Mouse (Mus musculus) midbrain, embryonic 10.5 days (tissue): ENCODE data around the gene Tgif1. TPM values are rescaled to one million over a fixed set of nuclear protein-coding genes. Genes with fewer than 3 reads are reported as not detected.

Source experiments
- DNase-seq: peaks from one replicate; pipeline ENCODE4 v3.0.0-alpha.2; 2017; ENCODE audit warnings: low spot score
- H3K27ac ChIP-seq: fragments of 300-500 bp; sonication (generic); replicated peaks from 2 replicates; pipeline ENCODE4 v1.5.1; 2016; ENCODE audit warnings: mild to moderate bottlenecking
- H3K27me3 ChIP-seq: fragments of 300-500 bp; sonication (generic); 2 replicates; pipeline ENCODE4 v1.6.1; 2016; ENCODE audit warnings: low read depth, mild to moderate bottlenecking; ENCODE audit not compliant: poor library complexity, severe bottlenecking
- H3K36me3 ChIP-seq: fragments of 300-500 bp; sonication (generic); 2 replicates; pipeline ENCODE4 v1.6.1; 2016; ENCODE audit warnings: mild to moderate bottlenecking, moderate library complexity
- H3K4me1 ChIP-seq: fragments of 300-500 bp; sonication (generic); 2 replicates; pipeline ENCODE4 v1.6.1; 2016
- H3K4me3 ChIP-seq: fragments of 300-500 bp; sonication (generic); 2 replicates; pipeline ENCODE4 v1.5.1; 2016; ENCODE audit warnings: mild to moderate bottlenecking, moderate library complexity
- H3K9me3 ChIP-seq: fragments of 300-500 bp; sonication (generic); replicated peaks from 2 replicates; pipeline ENCODE4 v1.6.1; 2016; ENCODE audit warnings: mild to moderate bottlenecking
- WGBS: fragments of 180-500 bp; shearing (Covaris S2); methylation state at CpG from one replicate; pipeline ENCODE4 v1.1.7; 2016; 5-methylcytosine and 5-hydroxymethylcytosine counted together
- polyA plus RNA-seq: library from polyadenylated mRNA; unstranded; fragments of >200 nt; fragmentation: Nextera tagmentation; extraction: Ambion mirVana; gene quantifications from 2 replicates; pipeline ENCODE4 v1.2.1, GENCODE M21; 2016

Tgif1 gene
- polyA plus RNA-seq, 1 experiment from 2014 or later, result 73.6 TPM

DNA sequence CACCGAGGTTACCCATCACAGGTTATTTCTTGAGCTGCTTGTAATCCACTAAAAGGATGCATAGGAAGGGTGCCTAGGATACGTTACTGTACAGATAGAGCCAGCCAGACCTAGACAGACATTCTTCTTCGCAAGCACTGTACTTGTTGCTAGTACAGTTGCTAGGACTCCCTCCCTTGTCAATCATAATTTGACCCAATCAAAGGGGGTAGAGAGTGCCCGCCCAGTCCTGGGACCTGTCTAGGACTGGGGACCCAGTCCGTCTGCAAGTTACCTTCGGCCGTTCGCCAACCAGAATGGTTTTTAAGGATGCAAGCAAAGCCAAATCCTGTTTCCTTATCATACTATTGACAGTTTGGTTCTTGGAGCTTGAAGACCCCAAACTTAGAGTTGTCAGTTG is 10.8 kb upstream of the Tgif1 start:
- H3K36me3 ChIP-seq, result peaks cover 15% of the 10 kb centered on the region
- no peaks in the 10 kb centered on the region for H3K4me1 ChIP-seq
- no peak overlapping the region for H3K4me3 ChIP-seq
- whole genome bisulfite sequencing, result 95% methylated on average over 8 of the region's 8 CpGs
- no peaks in the 10 kb centered on the region; the same call in 1 of the 2 replicates for H3K9me3 ChIP-seq
- H3K27ac ChIP-seq, result no peak overlapping the region
- H3K27me3 ChIP-seq, result no peaks in the 10 kb centered on the region
- DNase-seq, result no peak

DNA sequence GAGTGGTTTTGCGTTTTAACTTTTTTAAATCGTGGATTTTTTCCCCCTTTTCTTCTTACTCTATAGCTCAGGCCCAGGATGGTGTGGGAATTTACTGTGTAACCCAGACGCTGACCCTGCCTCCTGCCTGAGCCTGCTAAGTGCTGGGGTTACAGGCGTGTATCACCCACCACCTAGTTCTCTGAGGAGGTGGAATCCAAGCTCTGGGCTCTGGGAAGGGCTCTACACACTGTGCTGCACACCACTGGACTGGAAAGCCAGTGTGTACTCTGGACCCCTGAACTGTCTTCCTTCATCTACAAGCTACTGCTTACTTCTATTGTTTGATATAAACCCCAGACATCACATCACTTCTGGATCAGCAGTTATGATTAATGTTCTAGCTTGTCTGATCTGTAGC is 5.5 kb upstream of the Tgif1 start:
- H3K4me1 ChIP-seq, result peaks cover 7% of the 10 kb centered on the region
- H3K9me3 ChIP-seq, result no peaks in the 10 kb centered on the region; the same call in 1 of the 2 replicates
- no peak for DNase-seq
- no peak overlapping the region for H3K4me3 ChIP-seq
- 88% methylated on average over 4 of the region's 4 CpGs for WGBS
- no peaks in the 10 kb centered on the region for H3K27me3 ChIP-seq
- peaks cover 10% of the 10 kb centered on the region for H3K36me3 ChIP-seq
- H3K27ac ChIP-seq, result no peak overlapping the region

DNA sequence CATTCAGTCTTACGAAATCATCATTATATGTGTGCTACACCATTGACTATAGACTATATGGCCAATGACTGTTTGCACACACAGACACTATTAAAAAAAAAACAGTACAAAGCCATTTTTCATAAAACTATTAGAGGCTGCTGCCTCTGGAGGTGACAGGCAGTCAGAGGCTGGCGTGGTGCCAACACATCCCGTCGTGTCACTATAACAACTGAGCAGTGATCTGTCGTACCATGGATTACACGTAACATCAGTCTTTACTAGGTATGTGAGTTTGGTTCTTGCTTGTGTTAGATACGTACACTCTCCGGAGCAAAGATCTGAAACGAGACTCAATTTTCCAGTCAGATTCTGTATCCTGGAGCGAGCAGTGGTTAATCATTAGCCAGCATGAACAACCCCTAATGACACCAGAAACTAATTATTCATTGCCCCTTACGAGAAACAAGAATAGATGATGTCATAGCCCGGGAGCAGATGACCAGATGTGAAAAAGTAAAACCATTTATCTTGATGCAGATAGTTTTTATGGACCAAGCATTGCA is 3.6 kb upstream of the Tgif1 start:
- peaks cover 17% of the 10 kb centered on the region for H3K4me1 ChIP-seq
- H3K4me3 ChIP-seq, result no peak overlapping the region
- 91% methylated on average over 12 of the region's 12 CpGs for WGBS
- no peak overlapping the region for H3K27ac ChIP-seq
- no peaks in the 10 kb centered on the region for H3K9me3 ChIP-seq
- H3K36me3 ChIP-seq, result no peaks in the 10 kb centered on the region; the same call in 1 of the 2 replicates
- no peak for DNase-seq
- no peaks in the 10 kb centered on the region for H3K27me3 ChIP-seq

DNA sequence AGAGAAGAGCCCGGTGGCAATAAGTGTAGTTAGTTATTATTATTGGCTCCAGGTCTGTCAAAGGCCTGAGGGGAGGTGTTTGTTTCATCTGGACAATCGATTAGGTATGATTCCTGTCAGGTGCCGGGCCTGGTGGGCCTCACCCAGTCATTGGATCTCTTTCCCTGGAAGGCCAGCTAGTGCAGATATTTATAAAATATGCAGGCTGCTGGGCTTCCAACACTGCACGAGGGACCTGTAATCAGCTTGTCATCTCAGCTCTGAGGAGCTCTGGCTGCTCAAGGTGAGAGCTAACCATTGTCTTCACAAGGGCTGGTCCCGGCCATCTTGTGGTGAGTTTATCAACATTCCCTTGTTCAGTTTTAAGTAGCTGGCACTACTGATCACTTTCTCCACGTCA is 675 bp upstream of the Tgif1 start:
- no peaks in the 10 kb centered on the region for H3K9me3 ChIP-seq
- peak overlapping the region; percentile 97 for H3K27ac ChIP-seq
- WGBS, result 31% methylated on average over 6 of the region's 6 CpGs
- H3K27me3 ChIP-seq, result no peaks in the 10 kb centered on the region
- no peak for DNase-seq
- H3K4me1 ChIP-seq, result peaks cover 40% of the 10 kb centered on the region
- no peaks in the 10 kb centered on the region for H3K36me3 ChIP-seq
- peak overlapping the region; percentile 84 for H3K4me3 ChIP-seq

DNA sequence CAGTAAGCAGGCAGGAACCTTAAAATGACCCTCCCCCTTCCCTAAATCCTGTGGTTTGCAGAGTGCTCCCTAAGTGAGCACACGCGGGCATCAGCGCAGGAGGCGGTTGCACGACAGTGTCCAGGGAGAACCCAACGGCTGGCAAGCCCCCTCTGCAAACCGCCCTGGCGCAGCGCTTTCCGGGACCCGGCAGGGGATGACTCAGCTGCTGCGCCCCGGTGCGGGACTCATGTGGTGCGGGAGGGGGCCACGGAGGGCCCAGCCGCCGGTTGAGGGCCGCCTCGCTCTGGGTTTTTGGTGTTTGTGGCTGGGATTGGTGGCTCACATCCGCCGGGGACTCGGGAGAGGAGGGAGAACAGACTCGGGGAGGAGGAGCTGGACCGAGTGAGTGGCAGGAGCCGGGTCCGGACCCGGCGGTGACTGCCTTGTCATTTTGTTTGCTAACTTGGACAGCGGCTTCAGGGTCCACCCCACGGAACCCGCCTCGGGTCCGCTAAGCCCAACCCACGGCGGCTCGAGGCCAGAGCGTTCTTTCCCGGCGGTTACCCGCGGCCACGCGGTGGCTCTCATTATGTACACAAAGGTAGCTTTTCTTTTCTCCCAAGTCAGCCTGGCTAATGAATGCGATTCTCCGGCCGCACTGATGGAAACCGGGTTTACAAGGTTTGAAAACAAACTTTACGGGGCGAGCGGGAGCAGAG is 510 bp downstream of the Tgif1 start:
- under 1% methylated on average over 51 of the region's 51 CpGs for WGBS
- H3K27ac ChIP-seq, result peak overlapping the region; percentile 97
- no peaks in the 10 kb centered on the region for H3K27me3 ChIP-seq
- H3K4me3 ChIP-seq, result peak overlapping the region; percentile 84
- peaks cover 51% of the 10 kb centered on the region for H3K4me1 ChIP-seq
- peak; percentile 90 for DNase-seq
- no peaks in the 10 kb centered on the region for H3K36me3 ChIP-seq
- H3K9me3 ChIP-seq, result no peaks in the 10 kb centered on the region

DNA sequence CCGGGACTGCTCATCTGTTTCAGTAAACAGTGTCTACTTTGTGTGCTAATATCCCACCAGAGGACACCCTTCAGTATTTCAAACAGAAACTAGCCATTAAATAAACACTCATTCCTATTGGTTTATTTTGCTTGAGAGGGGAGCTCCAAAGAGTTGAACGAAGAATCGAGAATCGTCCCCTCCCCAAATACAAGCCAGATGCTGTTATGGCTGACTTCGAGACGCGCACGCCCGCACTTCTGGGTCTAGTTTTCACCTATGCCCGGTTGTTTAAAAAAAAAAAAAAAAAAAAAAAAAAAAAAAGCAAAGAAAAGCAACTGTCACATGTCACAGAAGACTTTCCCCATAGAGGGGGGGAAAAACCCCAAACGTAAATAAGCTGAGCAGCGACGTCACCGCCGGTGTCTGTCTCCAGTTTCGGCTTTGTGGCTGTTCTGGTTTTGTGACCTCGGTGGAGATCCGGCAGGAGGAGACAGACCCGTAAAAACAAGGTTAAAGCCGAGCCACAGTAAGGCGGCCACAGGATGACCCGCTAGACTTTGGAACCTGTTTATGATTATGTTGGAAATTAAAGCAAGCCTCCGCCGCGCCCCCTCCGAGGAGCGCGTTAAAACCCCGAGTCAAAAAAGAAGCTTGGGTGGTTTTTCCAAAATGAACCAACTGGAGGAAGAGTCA is 1.2 kb downstream of the Tgif1 start:
- Histone ChIP-seq H3K36me3 (no peaks in the 10 kb centered on the region), H3K27ac (peak overlapping the region; percentile 97), H3K27me3 (no peaks in the 10 kb centered on the region), H3K4me3 (peak overlapping the region; percentile 84), H3K4me1 (peaks cover 58% of the 10 kb centered on the region), H3K9me3 (no peaks in the 10 kb centered on the region)
- under 1% methylated on average over 29 of the region's 29 CpGs for WGBS
- peak; percentile 57 for DNase-seq

DNA sequence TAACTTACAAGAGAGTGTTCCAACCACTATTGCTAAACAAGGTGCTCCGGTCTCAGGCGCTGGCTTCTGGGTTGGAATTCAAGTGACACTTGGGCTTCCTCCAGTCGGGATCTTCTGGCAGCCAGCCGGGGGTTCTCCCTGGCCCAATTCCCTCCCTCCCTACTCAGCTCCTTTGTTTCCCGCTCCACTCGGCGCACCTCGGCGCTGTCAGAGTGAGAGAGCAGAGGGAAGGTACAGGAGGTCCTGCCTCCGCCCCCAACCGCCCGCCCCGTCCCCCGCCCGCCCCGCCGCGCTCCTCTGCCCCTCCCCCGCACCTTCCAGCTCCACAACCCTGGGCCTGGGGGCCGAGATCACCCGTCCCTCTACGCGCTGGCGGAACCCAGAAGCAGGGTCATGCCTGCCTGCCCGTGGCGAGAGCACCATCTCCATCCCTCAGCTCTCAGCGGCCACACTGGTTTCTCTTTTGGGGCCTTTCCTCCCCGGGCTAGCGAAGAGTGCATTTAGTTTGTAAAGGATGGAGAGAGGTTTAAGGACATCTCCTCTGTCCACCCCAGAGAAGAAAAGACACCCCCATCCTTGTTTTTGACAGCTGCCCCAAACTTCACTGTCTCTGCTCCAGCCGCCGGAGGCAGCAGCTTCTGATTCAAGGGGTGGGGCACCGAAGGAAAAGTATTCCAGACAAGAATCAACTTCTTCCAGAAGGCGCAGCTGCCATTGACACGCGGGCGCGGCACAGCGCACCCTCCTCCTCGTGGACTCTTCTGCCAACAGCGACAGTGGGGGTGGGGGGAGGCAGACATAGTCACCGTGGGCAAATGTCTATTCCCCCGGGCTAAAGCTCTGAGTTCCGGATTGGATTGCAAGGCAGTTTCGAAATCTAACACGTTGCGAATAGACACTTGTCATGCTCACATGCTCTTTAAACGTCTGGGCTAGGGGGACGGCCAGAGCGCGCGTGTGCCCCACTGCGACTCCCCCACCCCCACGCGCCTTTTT is 2.1 kb downstream of the Tgif1 start:
- DNase-seq, result peak; percentile 85
- WGBS, result under 1% methylated on average over 54 of the region's 54 CpGs
- no peaks in the 10 kb centered on the region for H3K27me3 ChIP-seq
- H3K27ac ChIP-seq, result peak overlapping the region; percentile 97
- peaks cover 66% of the 10 kb centered on the region for H3K4me1 ChIP-seq
- H3K4me3 ChIP-seq, result peak overlapping the region; percentile 84
- H3K9me3 ChIP-seq, result no peaks in the 10 kb centered on the region
- H3K36me3 ChIP-seq, result peaks cover 2% of the 10 kb centered on the region

DNA sequence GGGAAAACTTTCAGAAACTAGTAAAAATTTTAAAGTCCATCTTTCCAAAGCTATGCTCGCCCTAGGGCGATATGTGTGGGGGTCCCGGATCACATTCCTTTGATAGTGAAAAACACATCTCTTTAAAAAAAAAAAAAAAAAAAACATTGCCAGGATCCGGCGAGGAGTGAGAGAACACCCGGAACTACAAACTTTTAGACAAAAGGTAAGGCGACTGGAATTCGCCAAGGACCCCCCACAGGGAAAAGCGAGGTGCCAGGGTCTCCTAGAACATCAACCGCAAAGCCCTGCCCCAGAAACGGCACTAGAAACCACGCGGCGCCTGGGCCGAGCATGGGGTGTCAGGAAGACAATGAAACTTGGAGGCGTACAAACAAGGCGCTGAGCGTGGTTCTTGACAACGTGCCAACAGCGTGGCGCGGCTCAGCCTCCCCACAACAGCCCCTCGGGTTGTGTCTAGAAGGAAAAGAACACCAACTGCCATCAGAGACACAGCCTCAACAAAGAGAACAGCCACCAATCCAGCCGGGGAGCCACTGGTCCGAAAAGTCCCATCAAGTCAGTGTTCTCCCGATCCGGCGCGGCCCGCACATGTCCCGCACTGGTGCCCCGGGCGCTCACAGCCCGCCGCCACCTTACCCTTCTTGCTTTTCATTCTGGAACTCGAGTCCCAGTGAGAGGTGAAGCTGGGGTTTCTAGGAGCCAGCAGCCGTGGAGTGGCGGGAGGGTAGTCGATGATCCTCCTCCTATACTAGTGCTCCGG is 2.9 kb downstream of the Tgif1 start:
- Histone ChIP-seq H3K36me3 (peaks cover 10% of the 10 kb centered on the region), H3K4me3 (peak overlapping the region; percentile 84), H3K4me1 (peaks cover 72% of the 10 kb centered on the region), H3K9me3 (no peaks in the 10 kb centered on the region), H3K27ac (peak overlapping the region; percentile 97), H3K27me3 (no peaks in the 10 kb centered on the region)
- WGBS, result under 1% methylated on average over 40 of the region's 40 CpGs
- peak; percentile 76 for DNase-seq

DNA sequence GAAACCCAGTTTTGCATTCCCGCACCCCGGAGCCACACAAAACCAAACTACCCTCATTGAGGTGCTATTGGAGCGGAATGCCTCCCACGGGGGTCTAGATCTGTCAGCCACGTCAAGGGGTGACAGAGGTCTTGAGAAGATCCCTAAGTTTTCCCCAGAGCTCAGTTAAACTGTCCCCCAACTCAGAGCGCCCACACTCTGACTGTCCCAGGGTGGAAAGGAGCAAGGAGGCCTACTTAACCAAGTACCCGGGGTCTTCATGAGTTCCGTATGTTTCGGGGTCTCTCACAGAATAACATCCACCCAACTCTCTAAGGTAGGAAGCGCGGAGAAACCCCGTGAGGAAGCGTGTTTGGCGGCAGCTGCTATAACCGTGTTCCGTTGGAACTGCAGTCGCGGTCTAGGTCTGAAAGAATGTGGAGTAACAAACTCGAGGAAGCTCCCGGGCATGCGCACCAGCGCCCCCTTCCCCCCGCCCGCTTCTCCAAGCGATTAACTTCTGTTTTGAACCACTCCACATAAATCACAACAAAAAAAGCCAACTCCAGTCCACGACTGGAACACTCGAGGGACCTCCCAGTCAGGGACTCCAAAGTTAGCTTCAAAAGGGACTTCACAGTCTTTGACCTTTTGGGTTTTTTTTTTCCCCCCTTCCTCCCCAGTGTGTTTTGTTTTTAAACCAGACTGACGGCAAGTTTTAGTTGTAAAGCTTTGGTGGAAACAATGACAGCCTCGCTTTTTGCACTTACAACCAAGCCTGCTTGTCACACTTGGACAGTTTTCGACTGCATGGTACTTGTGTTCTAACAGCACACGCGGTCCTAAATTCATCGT is 3.7 kb downstream of the Tgif1 start:
- DNase-seq, result peak; percentile 88
- H3K4me3 ChIP-seq, result peak overlapping the region; percentile 84
- peaks cover 18% of the 10 kb centered on the region for H3K36me3 ChIP-seq
- no peaks in the 10 kb centered on the region for H3K27me3 ChIP-seq
- peaks cover 72% of the 10 kb centered on the region for H3K4me1 ChIP-seq
- under 1% methylated on average over 33 of the region's 33 CpGs for WGBS
- no peaks in the 10 kb centered on the region for H3K9me3 ChIP-seq
- H3K27ac ChIP-seq, result peak overlapping the region; percentile 97

DNA sequence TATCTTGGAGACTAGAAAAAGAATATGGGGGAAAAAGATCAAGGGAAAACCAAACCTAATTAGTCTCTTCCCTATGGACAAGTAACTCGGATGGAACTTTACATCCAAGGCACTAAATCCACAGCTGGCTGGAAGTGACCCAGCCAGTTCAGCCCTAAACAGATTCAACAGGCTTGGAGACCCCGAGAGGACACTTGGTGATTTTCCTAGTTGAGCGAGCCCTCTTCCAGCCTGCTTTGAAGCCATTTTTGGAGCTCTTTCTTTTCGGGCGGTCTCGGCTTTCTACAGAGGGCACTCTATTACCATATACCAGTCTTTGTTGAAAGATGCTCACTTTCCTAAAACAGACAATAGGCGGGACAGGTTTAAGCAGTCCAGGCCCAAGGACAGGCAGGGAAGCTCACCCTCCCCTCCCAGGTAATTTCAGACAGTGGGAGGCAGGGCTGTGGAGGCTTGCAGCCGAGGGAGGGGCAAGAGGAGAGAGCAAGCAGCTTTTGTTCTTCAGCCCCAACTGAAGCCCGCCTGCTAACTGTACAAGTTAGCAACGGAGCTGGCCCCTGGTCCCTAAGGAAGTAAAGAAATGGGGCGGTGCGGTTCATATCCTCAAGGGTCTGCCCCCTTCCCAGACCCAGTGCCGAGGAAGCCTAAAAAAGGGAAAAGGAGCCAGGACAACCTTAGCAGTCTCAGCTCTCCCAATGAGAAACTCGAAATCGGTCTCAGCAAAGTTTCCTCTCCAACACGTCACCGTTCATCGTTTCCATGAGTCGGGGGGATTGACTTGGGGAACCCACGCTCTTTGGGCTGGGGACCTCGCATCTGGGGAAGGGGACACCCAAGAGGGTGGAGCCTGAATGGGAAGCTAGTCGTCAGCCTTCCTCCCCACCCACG is 4.6 kb downstream of the Tgif1 start:
- H3K27ac ChIP-seq, result peak overlapping the region; percentile 97
- H3K4me1 ChIP-seq, result peaks cover 64% of the 10 kb centered on the region
- H3K4me3 ChIP-seq, result peak overlapping the region; percentile 84
- DNase-seq, result peak; percentile 66
- no peaks in the 10 kb centered on the region for H3K9me3 ChIP-seq
- under 1% methylated on average over 23 of the region's 23 CpGs for WGBS
- H3K27me3 ChIP-seq, result no peaks in the 10 kb centered on the region
- H3K36me3 ChIP-seq, result peaks cover 27% of the 10 kb centered on the region
